Mouse (Mus musculus) adipocyte (in vitro differentiated cells): ENCODE measurements around the gene Lrriq4.
A peak's percentile ranks its signal among the peaks of the same experiment; 100 is the strongest.
"Not testable (repeated sequence)": the region's sequence is repeated elsewhere in the genome, so short reads cannot be mapped to it uniquely, and the experiment has no call there.

ENCODE experiments used
- DNase-seq: peaks from one replicate; pipeline ENCODE4 v3.0.0-alpha.2; 2016; ENCODE audit warnings: low spot score

Gene Lrriq4

GRCm38 (mm10) chr3:30683190-30683589 lies 38.9 kb downstream of the Lrriq4 start:
- no peak for DNase-seq

- no peak for DNase-seq
Measured at GRCm38 (mm10) chr3:30687216-30687615, 42.9 kb downstream of the Lrriq4 start.

- DNase-seq, result no peak
Measured at GRCm38 (mm10) chr3:30690976-30691375, 46.7 kb downstream of the Lrriq4 start.

GRCm38 (mm10) chr3:30695661-30696060 lies 51.4 kb downstream of the Lrriq4 start:
- DNase-seq, result no peak

- peak; percentile 84 for DNase-seq
Measured at GRCm38 (mm10) chr3:30696346-30696745, 52.0 kb downstream of the Lrriq4 start.

GRCm38 (mm10) chr3:30697891-30698290 lies 53.6 kb downstream of the Lrriq4 start:
- no peak for DNase-seq

GRCm38 (mm10) chr3:30699711-30700505 lies 55.6 kb downstream of the Lrriq4 start, which contains the start of gene Lrrc31:
Lrrc31 (minus strand) TSS chr3:30699843.
- DNase-seq, result not testable (repeated sequence)

GRCm38 (mm10) chr3:30705977-30706376 lies 61.7 kb downstream of the Lrriq4 start:
- DNase-seq, result no peak

- no peak for DNase-seq
Measured at GRCm38 (mm10) chr3:30706614-30707276, 62.4 kb downstream of the Lrriq4 start.

GRCm38 (mm10) chr3:30710191-30710590 lies 65.9 kb downstream of the Lrriq4 start:
- no peak for DNase-seq

GRCm38 (mm10) chr3:30713334-30713733 lies 69.0 kb downstream of the Lrriq4 start:
- DNase-seq, result peak; percentile 23

GRCm38 (mm10) chr3:30718649-30719048 lies 74.3 kb downstream of the Lrriq4 start:
- DNase-seq, result no peak
